Mouse (Mus musculus) forebrain, postnatal 0 days (tissue): ENCODE measurements at regions not wholly inside any gene's neighbourhood (a gene's known extent, or its start where the extent isn't known, plus 50 kb on each side); places are given as distances from the start of the nearest gene placed in this dataset.

ENCODE experiments used
- ATAC-seq: fragments of 200-750 bp; cut with Nextera tagmentation; 2 replicates; pipeline ENCODE4 v1.8.0; 2017; ENCODE audit warnings: mild to moderate bottlenecking, moderate library complexity
- DNase-seq: peaks from one replicate; pipeline ENCODE4 v3.0.0-alpha.2; 2015
- H3K27ac ChIP-seq: fragments of 300-500 bp; sonication (generic); 2 replicates; pipeline ENCODE4 v1.5.1; 2014; ENCODE audit warnings: low read depth, mild to moderate bottlenecking, antibody characterized with exemption, low read length, moderate library complexity, mixed read lengths
- H3K27me3 ChIP-seq: fragments of 300-500 bp; sonication (generic); 2 replicates; pipeline ENCODE4 v1.6.1; 2014; ENCODE audit warnings: mild to moderate bottlenecking, low read length, mixed read lengths; ENCODE audit not compliant: insufficient read depth
- H3K36me3 ChIP-seq: fragments of 300-500 bp; sonication (generic); 2 replicates; pipeline ENCODE4 v1.6.1; 2014; ENCODE audit warnings: mild to moderate bottlenecking, moderate library complexity; ENCODE audit not compliant: insufficient read depth
- H3K4me1 ChIP-seq: fragments of 300-500 bp; sonication (generic); 2 replicates; pipeline ENCODE4 v1.6.1; 2014; ENCODE audit warnings: antibody characterized with exemption; ENCODE audit not compliant: insufficient read depth
- H3K4me2 ChIP-seq: fragments of 300-500 bp; sonication (generic); 2 replicates; pipeline ENCODE4 v1.6.1; 2014; ENCODE audit warnings: low read depth, mild to moderate bottlenecking, moderate library complexity
- H3K4me3 ChIP-seq: fragments of 300-500 bp; sonication (generic); 2 replicates; pipeline ENCODE4 v1.5.1; 2014; ENCODE audit warnings: low read depth, low read length, mixed read lengths
- H3K9ac ChIP-seq: fragments of 300-500 bp; sonication (generic); 2 replicates; pipeline ENCODE4 v1.6.1; 2014; ENCODE audit warnings: mild to moderate bottlenecking
- H3K9me3 ChIP-seq: fragments of 300-500 bp; sonication (generic); 2 replicates; pipeline ENCODE4 v1.6.1; 2016; ENCODE audit warnings: low read length
- CTCF ChIP-seq: sonication (generic); IDR thresholded peaks from 2 replicates; pipeline ENCODE4 v1.5.1; 2016; ENCODE audit warnings: antibody characterized with exemption, control low read depth, low read depth
- WGBS: fragments of 180-500 bp; shearing (Covaris S2); extraction: QIAGEN DNeasy Blood & Tissue Kit; methylation state at CpG from one replicate; pipeline ENCODE4 v1.1.7; 2014; 5-methylcytosine and 5-hydroxymethylcytosine counted together

- Histone ChIP-seq H3K9ac (no peak overlapping the region), H3K9me3 (peaks cover 3% of the 10 kb centered on the region; the same call in 1 of the 2 replicates), H3K4me1 (no peaks in the 10 kb centered on the region), H3K36me3 (no peaks in the 10 kb centered on the region), H3K4me2 (no peak overlapping the region), H3K4me3 (no peak overlapping the region), H3K27me3 (no peaks in the 10 kb centered on the region), H3K27ac (0 out of 2 replicates have a peak overlapping the region, but pooled peaks have one; percentile 2)
- ATAC-seq = peak; percentile 86
- WGBS = 16% methylated on average over 7 of the region's 7 CpGs
- no peak for TF ChIP-seq CTCF
- peak; percentile 48 for DNase-seq
Observed at GRCm38 (mm10) chr5:18135794-18136678, 173.7 kb downstream of the Gnat3 start.

GRCm38 (mm10) chr5:18137450-18138061 lies 175.2 kb downstream of the Gnat3 start:
- no peaks in the 10 kb centered on the region for H3K27me3 ChIP-seq
- no peaks in the 10 kb centered on the region for H3K4me1 ChIP-seq
- ATAC-seq (peak; percentile 79), DNase-seq (peak; percentile 35)
- no peak for TF ChIP-seq CTCF
- WGBS = 23% methylated on average over 4 of the region's 4 CpGs
- H3K9me3 ChIP-seq = peaks cover 3% of the 10 kb centered on the region; the same call in 1 of the 2 replicates
- no peak overlapping the region for H3K4me2 ChIP-seq
- H3K9ac ChIP-seq = no peak overlapping the region
- H3K27ac ChIP-seq = no peak overlapping the region
- no peak overlapping the region for H3K4me3 ChIP-seq
- H3K36me3 ChIP-seq = no peaks in the 10 kb centered on the region

GRCm38 (mm10) chr5:18152241-18152640 lies 189.9 kb downstream of the Gnat3 start:
- ATAC-seq (no peak), DNase-seq (no peak)
- Histone ChIP-seq H3K4me2 (no peak overlapping the region), H3K4me3 (no peak overlapping the region), H3K9ac (no peak overlapping the region), H3K27me3 (no peaks in the 10 kb centered on the region), H3K36me3 (no peaks in the 10 kb centered on the region), H3K27ac (no peak overlapping the region), H3K9me3 (no peaks in the 10 kb centered on the region), H3K4me1 (no peaks in the 10 kb centered on the region)
- 76% methylated on average over 1 of the region's 1 CpGs for WGBS
- TF ChIP-seq CTCF = no peak

- no peaks in the 10 kb centered on the region for H3K27me3 ChIP-seq
- H3K36me3 ChIP-seq = no peaks in the 10 kb centered on the region
- H3K9me3 ChIP-seq = no peaks in the 10 kb centered on the region
- H3K27ac ChIP-seq = no peak overlapping the region
- TF ChIP-seq CTCF = no peak
- no peak overlapping the region for H3K9ac ChIP-seq
- no peaks in the 10 kb centered on the region for H3K4me1 ChIP-seq
- no peak for ATAC-seq
- 94% methylated on average over 1 of the region's 1 CpGs for WGBS
- H3K4me2 ChIP-seq = no peak overlapping the region
- DNase-seq = no peak
- H3K4me3 ChIP-seq = no peak overlapping the region
Observed at GRCm38 (mm10) chr5:18153703-18154102, 191.4 kb downstream of the Gnat3 start.

- Histone ChIP-seq H3K4me1 (no peaks in the 10 kb centered on the region), H3K4me3 (no peak overlapping the region), H3K36me3 (no peaks in the 10 kb centered on the region), H3K27ac (no peak overlapping the region), H3K9me3 (no peaks in the 10 kb centered on the region), H3K9ac (no peak overlapping the region), H3K27me3 (no peaks in the 10 kb centered on the region), H3K4me2 (no peak overlapping the region)
- ATAC-seq (peak; percentile 87), DNase-seq (no peak)
- no peak for TF ChIP-seq CTCF
Observed at GRCm38 (mm10) chr5:18163515-18163914, 196.6 kb downstream of the Gnai1 start.

- no peak for TF ChIP-seq CTCF
- Histone ChIP-seq H3K4me3 (no peak overlapping the region), H3K4me1 (no peaks in the 10 kb centered on the region), H3K27ac (no peak overlapping the region), H3K4me2 (no peak overlapping the region), H3K27me3 (no peaks in the 10 kb centered on the region), H3K36me3 (no peaks in the 10 kb centered on the region), H3K9ac (no peak overlapping the region), H3K9me3 (no peaks in the 10 kb centered on the region)
- DNase-seq (no peak), ATAC-seq (no peak)
- WGBS = 67% methylated on average over 3 of the region's 3 CpGs
Observed at GRCm38 (mm10) chr5:18177810-18178209, 182.3 kb downstream of the Gnai1 start.

GRCm38 (mm10) chr5:18211395-18212057 lies 148.6 kb downstream of the Gnai1 start:
- no peaks in the 10 kb centered on the region for H3K9me3 ChIP-seq
- DNase-seq (no peak), ATAC-seq (no peak)
- TF ChIP-seq CTCF = no peak
- no peaks in the 10 kb centered on the region for H3K4me1 ChIP-seq
- no peak overlapping the region for H3K4me2 ChIP-seq
- H3K4me3 ChIP-seq = no peak overlapping the region
- no peak overlapping the region for H3K9ac ChIP-seq
- H3K27ac ChIP-seq = no peak overlapping the region
- no peaks in the 10 kb centered on the region for H3K27me3 ChIP-seq
- WGBS = 82% methylated on average over 4 of the region's 4 CpGs
- H3K36me3 ChIP-seq = no peaks in the 10 kb centered on the region
